Mouse (Mus musculus): Measurements from ENCODE around the gene Eef1a1. TPM values are rescaled to one million over a fixed set of nuclear protein-coding genes. Genes with fewer than 3 reads are reported as not detected.
"Not testable (repeated sequence)": the region's sequence is repeated elsewhere in the genome, so short reads cannot be mapped to it uniquely, and the experiment has no call there.

Gene Eef1a1
- polyA plus RNA-seq, 1 experiment from 2014 or later = 4,191 TPM

GRCm38 (mm10) chr9:78521689-78522088 lies 32.7 kb upstream of the Eef1a1 start:
- no peaks in the 10 kb centered on the region for H3K27me3 ChIP-seq
- no peak for ATAC-seq (ENCODE audit: insufficient number of reproducible peaks, insufficient read depth, low FRiP score, low TSS enrichment)
- peak overlapping the region; percentile 48 for H3K4me3 ChIP-seq
- H3K9ac ChIP-seq = 0 out of 2 replicates have a peak overlapping the region, but pooled peaks have one; percentile 51
- WGBS = 26% methylated on average over 14 of the region's 14 CpGs
- H3K9me3 ChIP-seq = no peaks in the 10 kb centered on the region
- H3K4me2 ChIP-seq (replicated peaks) = peak overlapping the region; percentile 90
- H3K4me1 ChIP-seq = peaks cover 15% of the 10 kb centered on the region
- no peak overlapping the region for H3K27ac ChIP-seq
- H3K36me3 ChIP-seq = no peaks in the 10 kb centered on the region

GRCm38 (mm10) chr9:78520780-78521601 lies 32.0 kb upstream of the Eef1a1 start:
- H3K4me2 ChIP-seq (replicated peaks) = peak overlapping the region; percentile 90
- WGBS = 2% methylated on average over 40 of the region's 40 CpGs
- H3K4me1 ChIP-seq = peaks cover 15% of the 10 kb centered on the region
- H3K4me3 ChIP-seq = peak overlapping the region; percentile 48
- H3K36me3 ChIP-seq = no peaks in the 10 kb centered on the region
- H3K27me3 ChIP-seq = no peaks in the 10 kb centered on the region
- H3K27ac ChIP-seq = peak overlapping the region; percentile 70
- H3K9me3 ChIP-seq = no peaks in the 10 kb centered on the region
- peak overlapping the region; percentile 51 for H3K9ac ChIP-seq
- 0 out of 2 replicates have a peak, but pooled peaks have one; percentile 32 for ATAC-seq (ENCODE audit: insufficient number of reproducible peaks, insufficient read depth, low FRiP score, low TSS enrichment)

- H3K9ac ChIP-seq = peak overlapping the region; percentile 51
- peak; percentile 38; the same call in 1 of the 2 replicates for ATAC-seq (ENCODE audit: insufficient number of reproducible peaks, insufficient read depth, low FRiP score, low TSS enrichment)
- no peaks in the 10 kb centered on the region for H3K9me3 ChIP-seq
- H3K4me1 ChIP-seq = peaks cover 15% of the 10 kb centered on the region
- WGBS = 2% methylated on average over 15 of the region's 15 CpGs
- H3K36me3 ChIP-seq = no peaks in the 10 kb centered on the region
- peak overlapping the region; percentile 70 for H3K27ac ChIP-seq
- peak overlapping the region; percentile 90 for H3K4me2 ChIP-seq (replicated peaks)
- H3K27me3 ChIP-seq = no peaks in the 10 kb centered on the region
- peak overlapping the region; percentile 48 for H3K4me3 ChIP-seq
These were observed 31.3 kb upstream of the Eef1a1 start for GRCm38 (mm10) chr9:78520127-78520779.

DNA sequence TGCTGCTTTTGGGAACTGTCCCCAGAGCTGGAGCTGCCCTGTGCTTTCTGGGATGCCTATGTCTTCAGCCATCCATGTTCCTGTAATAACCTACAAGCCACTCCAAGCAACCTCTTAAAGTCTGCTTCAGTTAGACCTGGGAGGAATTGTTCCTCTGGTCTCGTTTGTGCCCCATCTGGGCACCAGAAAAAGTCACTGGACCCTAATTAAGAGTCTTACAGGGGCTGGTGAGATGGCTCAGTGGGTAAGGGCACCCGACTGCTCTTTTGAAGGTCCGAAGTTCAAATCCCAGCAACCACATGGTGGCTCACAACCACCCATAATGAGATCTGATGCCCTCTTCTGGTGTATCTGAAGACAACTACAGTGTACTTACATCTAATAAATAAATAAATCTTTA lies 28.3 kb upstream of the Eef1a1 start:
- H3K9me3 ChIP-seq; H3K9ac ChIP-seq; H3K4me2 ChIP-seq (replicated peaks); H3K36me3 ChIP-seq; H3K4me3 ChIP-seq; ATAC-seq (ENCODE audit: insufficient number of reproducible peaks, insufficient read depth, low FRiP score, low TSS enrichment); H3K27me3 ChIP-seq; H3K27ac ChIP-seq: not testable (repeated sequence)
- peaks cover 15% of the 10 kb centered on the region for H3K4me1 ChIP-seq
- 66% methylated on average over 3 of the region's 3 CpGs for WGBS

DNA sequence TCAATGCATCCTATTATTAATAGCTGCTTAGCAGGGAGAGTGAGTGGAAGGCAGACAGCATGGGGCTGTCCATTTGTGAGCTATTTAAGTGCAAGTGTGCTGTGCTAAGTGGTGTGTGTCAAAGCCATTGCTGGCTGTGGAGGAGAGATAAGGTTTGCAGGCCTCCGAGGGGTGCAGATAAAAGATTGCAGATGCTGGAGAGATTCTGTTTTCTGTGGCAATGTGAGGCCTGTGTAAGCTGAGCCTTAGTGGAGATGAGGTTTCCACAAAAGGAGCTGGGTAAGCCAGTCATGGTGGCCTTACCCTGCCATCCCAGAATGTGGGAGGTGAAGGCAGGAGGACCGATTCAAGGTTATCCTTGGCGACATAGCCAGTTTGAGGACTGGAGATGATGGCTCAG lies 27.2 kb upstream of the Eef1a1 start:
- Histone ChIP-seq H3K36me3 (no peaks in the 10 kb centered on the region), H3K4me2 (replicated peaks) (no peak overlapping the region), H3K9me3 (no peaks in the 10 kb centered on the region), H3K27me3 (no peaks in the 10 kb centered on the region), H3K4me3 (no peak overlapping the region), H3K9ac (no peak overlapping the region), H3K27ac (no peak overlapping the region), H3K4me1 (peaks cover 12% of the 10 kb centered on the region)
- ATAC-seq (ENCODE audit: insufficient number of reproducible peaks, insufficient read depth, low FRiP score, low TSS enrichment) = no peak
- 64% methylated on average over 3 of the region's 3 CpGs for WGBS

DNA sequence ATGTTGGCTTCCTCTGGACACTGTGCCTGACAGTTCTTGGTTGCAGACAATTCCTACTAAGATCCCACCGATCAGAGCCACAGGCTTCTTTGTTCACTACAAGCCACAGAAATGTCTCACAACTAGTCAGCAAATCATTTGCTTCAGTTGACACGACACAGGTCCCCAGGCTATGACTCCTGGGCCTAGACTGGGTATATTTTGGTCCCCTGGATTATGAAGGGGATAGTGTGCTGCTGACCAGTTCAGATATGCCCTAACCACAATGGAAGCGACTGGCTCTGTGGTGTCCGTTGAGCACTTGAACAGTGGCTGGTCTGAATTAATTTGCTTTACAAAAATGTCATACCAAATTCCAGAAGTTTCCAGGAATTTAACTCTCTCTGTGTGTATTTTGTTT lies 25.7 kb upstream of the Eef1a1 start:
- WGBS = 83% methylated on average over 4 of the region's 4 CpGs
- no peaks in the 10 kb centered on the region for H3K27me3 ChIP-seq
- H3K9me3 ChIP-seq = no peaks in the 10 kb centered on the region
- H3K9ac ChIP-seq = no peak overlapping the region
- H3K27ac ChIP-seq = no peak overlapping the region
- 0 out of 2 replicates have a peak, but pooled peaks cover under 1% of the 10 kb centered on the region for H3K4me1 ChIP-seq
- no peaks in the 10 kb centered on the region for H3K36me3 ChIP-seq
- no peak for ATAC-seq (ENCODE audit: insufficient number of reproducible peaks, insufficient read depth, low FRiP score, low TSS enrichment)
- no peak overlapping the region for H3K4me3 ChIP-seq
- H3K4me2 ChIP-seq (replicated peaks) = no peak overlapping the region

GRCm38 (mm10) chr9:78513776-78514500 lies 25.0 kb upstream of the Eef1a1 start:
- 77% methylated on average over 6 of the region's 6 CpGs for WGBS
- Histone ChIP-seq H3K4me3 (no peak overlapping the region), H3K9me3 (no peaks in the 10 kb centered on the region), H3K36me3 (no peaks in the 10 kb centered on the region), H3K27ac (no peak overlapping the region), H3K4me2 (replicated peaks) (no peak overlapping the region), H3K27me3 (no peaks in the 10 kb centered on the region), H3K9ac (no peak overlapping the region), H3K4me1 (no peaks in the 10 kb centered on the region)
- no peak for ATAC-seq (ENCODE audit: insufficient number of reproducible peaks, insufficient read depth, low FRiP score, low TSS enrichment)

GRCm38 (mm10) chr9:78511705-78512104 lies 22.8 kb upstream of the Eef1a1 start:
- Histone ChIP-seq H3K27me3 (no peaks in the 10 kb centered on the region), H3K27ac (no peak overlapping the region), H3K9ac (no peak overlapping the region), H3K9me3 (no peaks in the 10 kb centered on the region), H3K4me1 (no peaks in the 10 kb centered on the region), H3K36me3 (no peaks in the 10 kb centered on the region), H3K4me3 (no peak overlapping the region), H3K4me2 (replicated peaks) (no peak overlapping the region)
- no peak for ATAC-seq (ENCODE audit: insufficient number of reproducible peaks, insufficient read depth, low FRiP score, low TSS enrichment)
- WGBS = 93% methylated on average over 5 of the region's 5 CpGs

- Histone ChIP-seq H3K27me3 (no peaks in the 10 kb centered on the region), H3K9ac (no peak overlapping the region), H3K4me1 (peaks cover 4% of the 10 kb centered on the region), H3K4me3 (no peak overlapping the region), H3K4me2 (replicated peaks) (no peak overlapping the region), H3K27ac (no peak overlapping the region), H3K36me3 (no peaks in the 10 kb centered on the region), H3K9me3 (no peaks in the 10 kb centered on the region)
- ATAC-seq (ENCODE audit: insufficient number of reproducible peaks, insufficient read depth, low FRiP score, low TSS enrichment) = no peak
- 89% methylated on average over 16 of the region's 16 CpGs for WGBS
These were observed 19.3 kb upstream of the Eef1a1 start for GRCm38 (mm10) chr9:78508106-78508786.

GRCm38 (mm10) chr9:78506722-78507077 lies 17.7 kb upstream of the Eef1a1 start:
- H3K36me3 ChIP-seq = no peaks in the 10 kb centered on the region
- H3K4me3 ChIP-seq = no peak overlapping the region
- peaks cover 16% of the 10 kb centered on the region for H3K4me1 ChIP-seq
- no peaks in the 10 kb centered on the region for H3K27me3 ChIP-seq
- H3K4me2 ChIP-seq (replicated peaks) = no peak overlapping the region
- no peak overlapping the region for H3K9ac ChIP-seq
- 91% methylated on average over 7 of the region's 7 CpGs for WGBS
- no peak overlapping the region for H3K27ac ChIP-seq
- H3K9me3 ChIP-seq = no peaks in the 10 kb centered on the region
- no peak for ATAC-seq (ENCODE audit: insufficient number of reproducible peaks, insufficient read depth, low FRiP score, low TSS enrichment)

DNA sequence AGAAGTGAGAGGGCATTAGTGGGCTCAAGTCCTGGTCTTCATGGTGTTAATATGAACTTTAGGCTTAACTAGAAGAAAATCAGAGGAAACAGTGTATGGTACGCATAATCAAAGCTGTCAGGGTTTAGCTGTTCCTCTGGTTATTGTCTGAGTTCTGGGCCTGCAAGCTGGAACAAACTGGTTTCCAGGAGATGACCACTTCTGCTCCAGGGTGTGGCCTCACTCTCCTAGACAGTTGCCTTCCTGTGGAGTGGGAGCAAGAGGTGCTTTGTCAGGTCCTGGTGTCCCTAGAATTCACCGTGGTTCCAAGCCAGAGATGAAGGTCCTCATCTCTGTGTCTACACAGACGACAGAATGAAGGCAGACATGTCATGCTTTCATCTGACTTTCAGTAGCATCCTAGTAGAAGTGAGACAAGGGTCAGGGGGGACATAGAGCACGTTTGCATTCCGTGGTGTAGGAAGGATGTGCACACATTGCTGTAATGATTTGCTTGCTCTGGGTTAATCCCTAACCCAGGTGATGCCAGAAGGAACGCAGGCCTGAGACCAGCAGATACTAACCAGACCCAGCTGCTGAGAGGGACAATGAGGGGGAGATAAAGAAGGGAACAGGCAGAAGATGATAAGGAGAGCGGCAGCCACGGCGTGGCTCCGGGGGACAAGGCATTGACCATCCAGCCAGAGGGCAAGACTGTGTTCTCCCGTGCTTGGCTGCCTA lies 17.2 kb upstream of the Eef1a1 start:
- H3K9ac ChIP-seq = no peak overlapping the region
- H3K9me3 ChIP-seq = no peaks in the 10 kb centered on the region
- no peaks in the 10 kb centered on the region for H3K36me3 ChIP-seq
- no peak overlapping the region for H3K27ac ChIP-seq
- no peak for ATAC-seq (ENCODE audit: insufficient number of reproducible peaks, insufficient read depth, low FRiP score, low TSS enrichment)
- peaks cover 16% of the 10 kb centered on the region for H3K4me1 ChIP-seq
- no peak overlapping the region for H3K4me3 ChIP-seq
- no peaks in the 10 kb centered on the region for H3K27me3 ChIP-seq
- 63% methylated on average over 11 of the region's 11 CpGs for WGBS
- H3K4me2 ChIP-seq (replicated peaks) = no peak overlapping the region
